Mouse (Mus musculus) gastrocnemius, postnatal 36 days (tissue): ENCODE data around the gene Sf1. TPM values are rescaled to one million over a fixed set of nuclear protein-coding genes. Genes with fewer than 3 reads are reported as not detected.

Experiments used
- DNase-seq, 2 experiments: peaks; one replicate each; pipeline ENCODE4 v3.0.0; 2022
- intact Hi-C: fragments of 180-260 bp; cut with DNase I; formaldehyde crosslinking; loops from one replicate; pipeline ENCODE4 v1.15.1; 2025
- total RNA-seq, 2 experiments: library from RNA; stranded (reverse); gene quantifications; 2 replicates each; pipeline ENCODE4 v1.2.3; 2021

Sf1 gene
- total RNA-seq, 2 experiments from 2014 or later = 75.8 to 84.5 TPM

DNA sequence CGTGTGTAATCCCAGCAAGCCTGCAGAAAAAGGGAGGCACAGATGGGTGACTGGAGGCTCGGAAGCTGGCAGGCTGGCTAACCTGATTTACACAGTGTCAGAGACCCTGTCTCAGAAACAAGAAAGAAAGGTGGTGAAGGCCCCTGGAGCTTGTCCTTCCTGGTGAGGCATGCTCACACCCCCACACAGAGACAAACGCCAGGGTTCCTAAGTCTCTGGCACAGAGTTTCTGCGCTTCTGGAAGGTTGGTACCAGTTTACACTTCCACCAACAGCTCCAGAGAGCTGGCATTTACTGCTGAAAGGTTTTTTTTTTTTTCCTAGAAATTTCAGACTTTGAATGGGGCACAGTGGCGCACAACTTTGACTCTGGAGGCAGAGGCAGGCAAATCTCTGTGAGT is 32.7 kb downstream of the Sf1 start:
- DNase-seq = no peak
- intact Hi-C loops = no loop called here

GRCm38 (mm10) chr19:6397582-6398249 is 34.2 kb downstream of the Sf1 start:
- intact Hi-C loops = no loop called here

GRCm38 (mm10) chr19:6398447-6399284 is 35.2 kb downstream of the Sf1 start:
- DNase-seq = peak; percentile 66 to 79
- intact Hi-C loops = no loop called here

More at GRCm38 (mm10) chr19:6397582-6398249, 34.2 kb downstream of the Sf1 start:
- DNase-seq = no peak

- peak; percentile 67 to 68 for DNase-seq
- intact Hi-C loops = no loop called here
Observed at GRCm38 (mm10) chr19:6399285-6400095, 36.0 kb downstream of the Sf1 start, which contains the start of gene Rasgrp2. TSS of gene Rasgrp2 (plus strand) at chr19:6399340.

DNA sequence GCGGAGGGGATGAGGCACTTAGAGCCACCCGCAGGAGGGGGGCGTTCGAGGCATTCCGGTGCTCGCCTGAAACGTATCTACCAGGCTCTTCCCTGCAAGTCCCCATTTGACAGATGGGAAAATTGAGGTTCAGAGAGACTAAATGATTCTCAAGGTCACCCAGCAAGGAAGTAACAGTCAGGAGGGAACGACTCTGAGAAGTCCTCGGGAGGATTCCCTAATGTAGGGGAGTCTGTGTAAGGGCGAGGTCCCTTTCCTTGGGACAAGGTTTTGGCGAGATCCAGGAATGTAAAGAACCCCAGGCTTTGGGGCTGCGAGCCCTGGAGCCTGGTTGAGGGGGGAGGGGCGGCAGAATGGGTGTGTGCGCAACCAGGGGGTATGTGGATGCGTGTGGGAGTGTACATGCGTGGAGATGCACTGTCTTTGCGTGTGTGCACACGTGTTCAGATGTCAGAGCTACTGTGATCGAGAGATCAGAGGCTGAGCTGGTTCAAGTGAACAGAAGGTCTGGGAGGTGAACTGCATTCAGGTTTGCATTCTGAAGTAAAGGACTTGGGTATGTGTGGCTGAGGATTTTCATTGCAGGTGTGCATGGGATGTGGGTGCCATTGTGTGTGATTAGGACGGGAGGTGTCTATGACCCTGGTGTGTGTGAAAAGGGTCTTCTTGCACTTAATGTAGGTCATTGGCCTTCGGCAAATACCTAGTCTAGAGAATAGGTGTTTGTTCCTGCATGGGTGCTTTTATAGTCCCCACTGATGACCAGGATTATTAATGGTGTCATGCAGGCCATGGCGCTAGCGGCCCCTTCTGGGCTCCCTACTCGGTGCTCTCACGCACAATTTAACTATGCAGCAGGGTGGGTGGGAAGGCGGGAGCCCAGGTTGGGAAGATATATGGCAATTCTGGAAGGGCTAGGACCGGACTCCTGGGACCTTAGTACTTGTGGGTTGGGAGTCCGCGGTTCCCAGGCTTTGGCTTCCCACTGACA is 36.9 kb downstream of the Sf1 start:
- DNase-seq = no peak
- intact Hi-C loops = no loop called here

DNA sequence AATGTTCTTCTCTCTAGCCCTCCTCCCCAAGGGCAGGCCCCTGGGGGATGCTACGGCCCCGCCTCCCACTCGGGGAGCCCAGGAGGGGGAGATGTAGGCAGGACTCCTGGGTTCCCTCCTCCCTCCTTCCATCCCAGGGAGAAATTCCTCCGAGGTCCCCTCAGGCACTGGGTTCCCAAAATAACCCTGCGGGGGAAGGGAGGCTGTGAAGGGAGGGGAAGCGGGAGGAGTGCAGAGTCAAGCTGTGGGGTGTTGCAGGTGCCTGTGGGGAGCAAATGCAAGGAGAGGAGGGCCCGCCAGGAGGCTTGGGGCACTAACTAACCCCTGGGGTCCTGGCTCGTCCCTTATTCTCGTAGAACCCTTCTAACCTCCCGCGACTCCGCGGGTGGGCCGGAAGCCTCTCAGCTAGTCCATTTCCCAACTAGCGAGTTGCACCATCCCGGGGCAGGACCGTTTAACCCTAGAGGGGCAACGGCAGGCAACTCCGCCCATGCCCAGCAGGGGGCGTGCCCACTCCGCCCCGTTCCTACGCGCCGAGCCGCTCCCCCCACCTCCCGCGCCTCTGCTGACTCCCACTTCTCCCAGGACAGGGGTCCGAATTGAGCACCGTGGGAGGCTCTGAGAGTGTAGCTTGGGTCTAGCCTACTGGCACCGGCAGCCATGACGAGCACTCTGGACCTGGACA is 37.8 kb downstream of the Sf1 start:
- intact Hi-C loops = no loop called here

GRCm38 (mm10) chr19:6401951-6402350 is 38.5 kb downstream of the Sf1 start:
- intact Hi-C loops = no loop called here
- no peak for DNase-seq

More for the DNA sequence above, 37.8 kb downstream of the Sf1 start:
- peak; percentile 79 to 84 for DNase-seq

- intact Hi-C loops = no loop called here
- no peak for DNase-seq
Observed at GRCm38 (mm10) chr19:6403869-6404268, 40.4 kb downstream of the Sf1 start.

DNA sequence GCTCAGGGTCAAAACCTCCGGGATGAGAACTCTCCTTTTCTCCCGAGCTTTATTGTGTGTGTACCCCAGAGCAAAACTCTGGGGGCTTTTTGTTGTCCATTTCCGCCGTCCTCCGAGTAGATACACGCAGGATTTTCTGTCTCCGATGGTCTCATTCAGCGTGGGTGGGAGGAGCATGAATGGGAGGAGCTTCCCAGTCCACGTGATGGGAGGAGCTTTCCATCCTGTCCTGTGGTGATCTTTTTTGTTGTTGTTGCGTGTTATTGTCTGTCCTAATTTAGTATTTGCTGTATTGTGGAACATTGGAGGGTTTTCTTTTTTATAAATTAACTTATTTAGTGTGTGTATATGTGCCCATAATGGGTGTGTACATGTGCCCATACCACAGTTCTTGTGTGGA is 41.9 kb downstream of the Sf1 start:
- DNase-seq = no peak
- intact Hi-C loops = no loop called here

- intact Hi-C loops = no loop called here
- peak in 1 of 2 experiments; percentile 13 for DNase-seq
Observed at GRCm38 (mm10) chr19:6407109-6407508, 43.6 kb downstream of the Sf1 start.

- intact Hi-C loops = no loop called here
- peak in 1 of 2 experiments; percentile 12 for DNase-seq
Observed at GRCm38 (mm10) chr19:6407816-6408510, 44.5 kb downstream of the Sf1 start.

DNA sequence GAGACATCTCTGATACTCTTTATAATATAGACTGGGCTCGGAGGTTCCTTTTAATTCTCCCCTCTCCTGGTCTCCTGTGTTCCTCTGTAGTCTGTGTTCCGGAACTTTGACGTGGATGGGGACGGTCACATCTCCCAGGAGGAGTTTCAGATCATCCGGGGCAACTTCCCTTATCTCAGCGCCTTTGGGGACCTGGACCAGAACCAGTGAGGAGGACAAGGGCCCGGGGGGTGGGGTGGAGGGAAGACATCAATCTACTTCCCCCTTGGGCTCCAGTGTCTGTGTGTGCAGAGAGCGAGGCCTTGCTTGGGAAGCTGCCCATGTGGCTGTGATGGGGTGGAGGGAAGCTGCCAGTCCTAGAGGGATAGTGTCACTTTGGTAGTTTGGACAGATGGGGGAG is 45.3 kb downstream of the Sf1 start:
- peak in 1 of 2 experiments; percentile 11 for DNase-seq
- intact Hi-C loops = no loop called here

- DNase-seq = no peak
Observed at GRCm38 (mm10) chr19:6409176-6409575, 45.7 kb downstream of the Sf1 start.

DNA sequence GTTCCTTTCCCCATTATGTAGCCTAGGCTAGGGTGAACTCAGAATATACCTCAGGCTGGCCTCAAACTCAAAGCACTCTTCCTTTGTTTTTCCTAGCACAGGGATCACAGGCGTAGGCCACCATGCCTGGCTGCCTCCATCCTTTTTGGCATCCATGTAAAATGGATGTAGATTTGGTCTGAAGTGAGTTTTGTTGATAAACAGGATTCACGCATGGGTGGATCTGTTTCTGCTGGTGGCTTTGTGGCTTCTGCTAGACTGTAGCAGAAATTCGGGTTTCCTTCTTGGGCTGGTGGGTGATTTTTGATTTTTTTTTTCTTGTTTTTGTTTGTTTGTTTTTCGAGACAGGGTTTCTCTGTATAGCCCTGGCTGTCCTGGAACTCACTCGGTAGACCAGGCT is 46.4 kb downstream of the Sf1 start:
- DNase-seq = no peak
- intact Hi-C loops = no loop called here

More at GRCm38 (mm10) chr19:6409176-6409575, 45.7 kb downstream of the Sf1 start:
- intact Hi-C loops = no loop called here

- DNase-seq = peak in 1 of 2 experiments; percentile 24
- intact Hi-C loops = no loop called here
Observed at GRCm38 (mm10) chr19:6412798-6413197, 49.3 kb downstream of the Sf1 start.

- intact Hi-C loops = loop anchor here (5.0 kb wide), 1 partner anchor 162 kb away; no protein-coding TSS in a partner anchor
- DNase-seq = no peak
Observed at GRCm38 (mm10) chr19:6415454-6415853, 52.0 kb downstream of the Sf1 start.

- intact Hi-C loops = loop anchor here (5.0 kb wide), 1 partner anchor 161 kb away; no protein-coding TSS in a partner anchor
- no peak for DNase-seq
Observed at GRCm38 (mm10) chr19:6416124-6416770, 52.8 kb downstream of the Sf1 start.
